Mouse (Mus musculus): ENCODE results near the gene Ankrd34a. TPM values are rescaled to one million over a fixed set of nuclear protein-coding genes. Genes with fewer than 3 reads are reported as not detected.

Ankrd34a gene
- under 1 TPM; 0.59 to 0.92 TPM for total RNA-seq (2021)
- long read RNA-seq, experiment 1, partial matches to known transcripts: 0 of 1 reads
- long read RNA-seq, experiment 1, other reads (novel, unspliced or antisense): 1 of 1 reads
- long read RNA-seq, experiment 2, partial matches to known transcripts: 0 of 1 reads
- long read RNA-seq, experiment 2, other reads (novel, unspliced or antisense): 1 of 1 reads

- DNase-seq: peak in 1 of 2 experiments; percentile 43
- intact Hi-C loops (cut with DNase I): loop anchor here (5.0 kb wide), 1 partner anchor 41 kb away; the partner anchor contains the start of genes Gm42957 and Pex11b
Observed at GRCm38 (mm10) chr3:96596228-96596707, at the start of gene Ankrd34a. Gene Ankrd34a, plus strand, starts transcription at chr3:96596636.

GRCm38 (mm10) chr3:96546880-96547279 is 49.6 kb upstream of the Ankrd34a start:
- intact Hi-C loops (cut with DNase I): loop anchor here (1.0 to 2.0 kb wide), 2 partner anchors 33 to 90 kb away; no protein-coding TSS in a partner anchor
- DNase-seq: no peak

GRCm38 (mm10) chr3:96547389-96547960 is 49.0 kb upstream of the Ankrd34a start:
- intact Hi-C loops (cut with DNase I): loop anchor here (1.0 to 2.0 kb wide), 2 partner anchors 33 to 89 kb away; no protein-coding TSS in a partner anchor
- DNase-seq: peak; percentile 69 to 73

- no peak for DNase-seq
- intact Hi-C loops (cut with DNase I): no loop called here
Observed at GRCm38 (mm10) chr3:96548824-96549223, 47.6 kb upstream of the Ankrd34a start.

- intact Hi-C loops (cut with DNase I): no loop called here
- DNase-seq: no peak
Observed at GRCm38 (mm10) chr3:96549346-96549745, 47.1 kb upstream of the Ankrd34a start.

GRCm38 (mm10) chr3:96551203-96551602 is 45.2 kb upstream of the Ankrd34a start:
- intact Hi-C loops (cut with DNase I): loop anchor here (1.0 kb wide), 1 partner anchor 28 kb away; no protein-coding TSS in a partner anchor
- peak in 1 of 2 experiments; percentile 48 for DNase-seq

- intact Hi-C loops (cut with DNase I): loop anchor here (1.0 kb wide), 1 partner anchor 27 kb away; no protein-coding TSS in a partner anchor
- no peak for DNase-seq
Observed at GRCm38 (mm10) chr3:96551890-96552289, 44.5 kb upstream of the Ankrd34a start.

GRCm38 (mm10) chr3:96553601-96554000 is 42.8 kb upstream of the Ankrd34a start:
- no peak for DNase-seq
- intact Hi-C loops (cut with DNase I): no loop called here

- DNase-seq: no peak
- intact Hi-C loops (cut with DNase I): no loop called here
Observed at GRCm38 (mm10) chr3:96554251-96554650, 42.2 kb upstream of the Ankrd34a start.

- DNase-seq: peak; percentile 74 to 77
- intact Hi-C loops (cut with DNase I): no loop called here
Observed at GRCm38 (mm10) chr3:96555041-96555596, 41.3 kb upstream of the Ankrd34a start.

GRCm38 (mm10) chr3:96555999-96556614 is 40.3 kb upstream of the Ankrd34a start:
- no peak for DNase-seq
- intact Hi-C loops (cut with DNase I): no loop called here

- no peak for DNase-seq
- intact Hi-C loops (cut with DNase I): no loop called here
Observed at GRCm38 (mm10) chr3:96556651-96557635, 39.5 kb upstream of the Ankrd34a start.

GRCm38 (mm10) chr3:96557694-96558093 is 38.7 kb upstream of the Ankrd34a start, which contains the start of gene Txnip:
Gene Txnip, plus strand, starts transcription at chr3:96557957.
- DNase-seq: peak; percentile 100
- intact Hi-C loops (cut with DNase I): no loop called here

- DNase-seq: peak in 1 of 2 experiments; percentile 50
- intact Hi-C loops (cut with DNase I): no loop called here
Observed at GRCm38 (mm10) chr3:96558159-96558558, 38.3 kb upstream of the Ankrd34a start.

- DNase-seq: no peak
- intact Hi-C loops (cut with DNase I): no loop called here
Observed at GRCm38 (mm10) chr3:96558668-96559196, 37.7 kb upstream of the Ankrd34a start.

- intact Hi-C loops (cut with DNase I): no loop called here
- DNase-seq: peak in 1 of 2 experiments; percentile 58
Observed at GRCm38 (mm10) chr3:96559398-96559910, 37.0 kb upstream of the Ankrd34a start.

GRCm38 (mm10) chr3:96559911-96560850 is 36.3 kb upstream of the Ankrd34a start:
- intact Hi-C loops (cut with DNase I): no loop called here

More at GRCm38 (mm10) chr3:96559911-96560850, 36.3 kb upstream of the Ankrd34a start:
- DNase-seq: peak in 1 of 2 experiments; percentile 50
